Mouse (Mus musculus) fat pad, adult 2 months (tissue): ENCODE results near the gene Dynlt1c.
"Not testable (repeated sequence)": the region's sequence is repeated elsewhere in the genome, so short reads cannot be mapped to it uniquely, and the experiment has no call there.

Source experiments
- DNase-seq: peaks from one replicate; pipeline ENCODE4 v3.0.0-alpha.2; 2011; ENCODE audit warnings: low read depth, low spot score; ENCODE audit errors: extremely low read depth

Dynlt1c gene

GRCm38 (mm10) chr17:6617689-6618400 is 16.4 kb downstream of the Dynlt1c start:
- not testable (repeated sequence) for DNase-seq

GRCm38 (mm10) chr17:6619271-6619670 is 17.8 kb downstream of the Dynlt1c start:
- DNase-seq = not testable (repeated sequence)

GRCm38 (mm10) chr17:6620035-6620434 is 18.6 kb downstream of the Dynlt1c start:
- not testable (repeated sequence) for DNase-seq

- DNase-seq = not testable (repeated sequence)
These were observed 19.4 kb downstream of the Dynlt1c start for GRCm38 (mm10) chr17:6620730-6621451.

- DNase-seq = not testable (repeated sequence)
These were observed 20.5 kb downstream of the Dynlt1c start for GRCm38 (mm10) chr17:6621976-6622375.

- DNase-seq = not testable (repeated sequence)
These were observed 23.6 kb downstream of the Dynlt1c start for GRCm38 (mm10) chr17:6624926-6625558.

- not testable (repeated sequence) for DNase-seq
These were observed 28.9 kb downstream of the Dynlt1c start for GRCm38 (mm10) chr17:6630398-6630797.

GRCm38 (mm10) chr17:6632850-6633249 is 31.4 kb downstream of the Dynlt1c start:
- DNase-seq = not testable (repeated sequence)

- DNase-seq = not testable (repeated sequence)
These were observed 34.3 kb downstream of the Dynlt1c start for GRCm38 (mm10) chr17:6635781-6636180.

GRCm38 (mm10) chr17:6636861-6637260 is 35.4 kb downstream of the Dynlt1c start:
- no peak for DNase-seq

GRCm38 (mm10) chr17:6637434-6637833 is 36.0 kb downstream of the Dynlt1c start:
- DNase-seq = not testable (repeated sequence)

GRCm38 (mm10) chr17:6638444-6638843 is 37.0 kb downstream of the Dynlt1c start:
- not testable (repeated sequence) for DNase-seq

- DNase-seq = not testable (repeated sequence)
These were observed 38.0 kb downstream of the Dynlt1c start for GRCm38 (mm10) chr17:6639486-6639885.

GRCm38 (mm10) chr17:6640044-6640637 is 38.7 kb downstream of the Dynlt1c start:
- not testable (repeated sequence) for DNase-seq

GRCm38 (mm10) chr17:6640771-6641429 is 39.4 kb downstream of the Dynlt1c start:
- not testable (repeated sequence) for DNase-seq

GRCm38 (mm10) chr17:6644210-6644609 is 42.7 kb downstream of the Dynlt1c start:
- not testable (repeated sequence) for DNase-seq

- DNase-seq = not testable (repeated sequence)
These were observed 43.2 kb downstream of the Dynlt1c start for GRCm38 (mm10) chr17:6644673-6645072.

- DNase-seq = not testable (repeated sequence)
These were observed 44.2 kb downstream of the Dynlt1c start for GRCm38 (mm10) chr17:6645668-6646067.

GRCm38 (mm10) chr17:6646841-6647240 is 45.4 kb downstream of the Dynlt1c start:
- not testable (repeated sequence) for DNase-seq

GRCm38 (mm10) chr17:6647452-6647851 is 46.0 kb downstream of the Dynlt1c start:
- DNase-seq = not testable (repeated sequence)
